Mouse (Mus musculus) embryonic facial prominence, embryonic 10.5 days (tissue): ENCODE measurements around the gene Gm20708. TPM values are rescaled to one million over a fixed set of nuclear protein-coding genes. Genes with fewer than 3 reads are reported as not detected.
A peak's percentile ranks its signal among the peaks of the same experiment; 100 is the strongest.

Experiments used
- DNase-seq: peaks from one replicate; pipeline ENCODE4 v3.0.0-alpha.2; 2017; ENCODE audit warnings: low spot score
- H3K27ac ChIP-seq: fragments of 300-500 bp; sonication (generic); replicated peaks from 2 replicates; pipeline ENCODE4 v1.5.1; 2016; ENCODE audit warnings: mild to moderate bottlenecking
- H3K27me3 ChIP-seq: fragments of 300-500 bp; sonication (generic); replicated peaks from 2 replicates; pipeline ENCODE4 v1.6.1; 2016; ENCODE audit warnings: low read depth, mild to moderate bottlenecking; ENCODE audit not compliant: poor library complexity, severe bottlenecking
- H3K36me3 ChIP-seq: fragments of 300-500 bp; sonication (generic); replicated peaks from 2 replicates; pipeline ENCODE4 v1.6.1; 2016; ENCODE audit warnings: mild to moderate bottlenecking, moderate library complexity
- H3K4me1 ChIP-seq: fragments of 300-500 bp; sonication (generic); 2 replicates; pipeline ENCODE4 v1.6.1; 2016
- H3K4me3 ChIP-seq: fragments of 300-500 bp; sonication (generic); 2 replicates; pipeline ENCODE4 v1.5.1; 2016; ENCODE audit warnings: mild to moderate bottlenecking, moderate library complexity
- H3K9me3 ChIP-seq: fragments of 300-500 bp; sonication (generic); 2 replicates; pipeline ENCODE4 v1.6.1; 2016; ENCODE audit warnings: mild to moderate bottlenecking
- WGBS: fragments of 180-500 bp; shearing (Covaris S2); methylation state at CpG from one replicate; pipeline ENCODE4 v1.1.7; 2016; 5-methylcytosine and 5-hydroxymethylcytosine counted together
- polyA plus RNA-seq: library from polyadenylated mRNA; unstranded; fragments of >200 nt; fragmentation: Nextera tagmentation; extraction: Ambion mirVana; gene quantifications from 2 replicates; pipeline ENCODE4 v1.2.1, GENCODE M21; 2016

The Gm20708 gene
- 0.28 and 0.41 TPM in 2 replicates for polyA plus RNA-seq

DNA sequence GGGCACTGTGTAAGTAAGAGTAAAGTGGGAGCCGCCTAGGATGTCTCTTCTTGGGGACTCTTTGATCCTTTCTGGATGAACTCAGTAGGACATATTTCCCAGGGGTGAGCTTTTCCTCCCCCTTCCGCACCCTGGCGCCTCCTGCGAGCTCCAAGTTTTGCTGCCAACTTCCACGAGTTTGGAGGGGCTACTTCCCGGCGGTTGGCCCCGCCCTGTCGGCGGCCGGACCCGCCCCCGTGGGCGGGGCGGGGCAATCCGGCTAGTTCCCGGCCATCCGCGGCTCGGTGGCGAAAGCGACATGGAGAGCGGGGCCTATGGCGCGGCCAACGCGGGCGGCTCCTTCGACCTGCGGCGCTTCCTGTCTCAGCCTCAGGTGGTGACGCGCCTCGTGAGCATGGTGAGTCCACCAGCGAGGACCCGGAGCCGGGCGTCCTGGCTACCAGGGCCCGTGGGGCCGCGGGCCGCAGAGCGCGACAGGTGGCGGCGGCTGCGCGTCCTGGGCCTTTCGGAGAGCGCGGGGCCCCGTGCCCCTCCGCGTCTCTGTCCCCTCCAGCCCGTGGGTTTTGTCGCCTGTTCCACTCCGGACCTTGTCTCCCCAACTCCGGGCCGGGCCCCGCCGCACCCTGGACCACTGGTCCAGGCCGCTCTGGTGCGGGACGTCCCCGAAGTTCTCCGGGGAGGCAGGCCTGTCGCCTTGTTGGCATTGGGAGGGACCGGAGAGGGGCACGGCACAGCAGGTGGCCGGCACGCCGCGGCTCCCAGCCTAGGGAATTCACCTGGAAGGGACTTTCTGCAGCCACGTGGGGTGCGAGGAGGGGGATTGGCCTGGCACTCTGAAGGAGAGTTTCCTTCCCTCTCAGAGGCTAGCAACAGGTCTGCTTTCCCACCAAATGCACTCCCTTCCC is at the start of gene Gm20708, which contains the start of gene Syngr2:
Gene Gm20708 (plus strand): TSS at position 262 of the 905 bp plus-strand sequence.
Gene Syngr2 (plus strand): TSS at position 262 of the 905 bp plus-strand sequence.
- DNase-seq, result peak; percentile 86
- Histone ChIP-seq H3K4me3 (peak within 1 kb of the TSS; percentile 86), H3K27me3 (no peaks in the 10 kb centered on the region; the same call in 1 of the 2 replicates), H3K36me3 (peaks cover 32% of the 10 kb centered on the region), H3K4me1 (peaks cover 28% of the 10 kb centered on the region), H3K27ac (peak within 1 kb of the TSS; percentile 78), H3K9me3 (no peaks in the 10 kb centered on the region)
- WGBS, result under 1% methylated on average over 75 of the region's 75 CpGs

DNA sequence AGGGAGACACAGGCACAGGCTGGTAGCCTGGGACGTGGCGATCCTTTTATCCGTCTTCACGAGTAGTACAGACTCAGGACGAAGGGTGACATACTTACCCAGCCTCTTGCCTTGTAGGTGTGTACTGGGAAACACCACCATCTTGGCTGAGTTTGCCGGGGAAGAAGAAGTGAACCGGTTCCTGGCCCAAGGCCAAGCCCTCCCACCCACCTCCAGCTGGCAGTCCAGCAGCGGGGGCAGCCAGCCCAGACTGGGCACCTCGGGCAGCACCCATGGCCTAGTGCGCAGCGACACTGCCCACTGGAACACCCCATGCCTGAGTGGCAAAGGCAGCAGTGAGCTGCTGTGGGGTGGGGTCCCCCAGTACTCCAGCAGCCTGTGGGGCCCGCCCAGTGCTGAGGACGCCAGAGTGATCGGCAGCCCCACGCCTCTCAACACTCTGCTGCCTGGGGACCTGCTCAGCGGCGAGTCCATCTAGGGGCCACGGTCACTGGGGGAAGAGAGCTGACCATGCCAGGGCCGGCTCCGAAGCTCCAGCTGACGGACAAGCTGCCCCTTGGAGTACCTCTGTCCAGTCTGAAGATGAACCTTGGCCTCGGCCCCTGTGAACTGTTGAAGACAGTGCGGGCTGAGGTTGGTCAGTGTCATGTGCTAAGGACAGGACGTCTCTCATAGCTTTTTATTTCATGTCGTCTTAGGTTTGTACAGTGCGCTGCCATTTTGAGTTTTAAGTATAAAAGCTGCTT is 48.9 kb upstream of the Gm20708 start:
- Histone ChIP-seq H3K36me3 (peaks cover 96% of the 10 kb centered on the region), H3K27ac (no peak overlapping the region), H3K27me3 (no peaks in the 10 kb centered on the region), H3K4me1 (no peaks in the 10 kb centered on the region), H3K9me3 (no peaks in the 10 kb centered on the region), H3K4me3 (no peak overlapping the region)
- DNase-seq, result no peak
- WGBS, result 94% methylated on average over 26 of the region's 26 CpGs

DNA sequence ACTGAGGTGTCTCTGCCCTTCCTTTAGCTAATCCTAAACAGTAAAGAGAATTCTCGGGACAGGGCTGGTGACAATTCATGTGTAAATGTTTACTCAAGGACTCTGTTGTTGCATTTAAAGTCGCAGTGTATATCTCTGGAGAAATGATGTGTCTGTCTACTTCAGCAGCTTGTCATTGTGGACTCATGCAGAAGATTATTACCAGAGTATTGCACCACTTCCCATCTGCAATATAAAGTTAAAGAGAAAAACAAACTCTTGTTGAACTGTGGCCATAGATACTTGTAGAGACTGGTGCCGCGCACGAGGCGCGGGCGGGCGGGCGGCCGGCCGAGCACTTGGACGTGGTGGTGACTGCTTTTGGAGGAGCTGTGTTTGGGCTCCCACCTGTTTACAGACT is 47.7 kb upstream of the Gm20708 start:
- peaks cover 96% of the 10 kb centered on the region for H3K36me3 ChIP-seq
- 93% methylated on average over 13 of the region's 13 CpGs for WGBS

DNA sequence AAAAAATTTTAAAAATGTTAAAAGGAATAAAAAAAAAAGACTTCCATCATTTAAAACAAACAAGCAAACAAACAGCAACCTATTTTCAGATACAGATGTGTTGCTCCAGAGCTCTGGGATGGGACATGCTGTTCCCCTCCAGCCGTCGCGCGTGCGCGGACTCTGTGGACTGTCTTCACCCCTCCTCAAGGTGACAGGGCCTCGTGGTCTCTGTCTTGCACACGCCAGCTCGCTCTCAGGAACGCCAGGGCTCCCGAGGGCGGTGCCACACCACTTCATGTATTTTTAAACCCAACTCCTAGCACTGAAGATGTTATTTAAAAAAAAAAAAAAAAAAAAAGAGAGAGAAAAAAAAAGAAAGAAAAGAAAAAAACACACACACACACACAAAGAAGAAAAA is 47.2 kb upstream of the Gm20708 start:
- Histone ChIP-seq H3K4me3 (no peak overlapping the region), H3K36me3 (peaks cover 95% of the 10 kb centered on the region), H3K27ac (no peak overlapping the region), H3K9me3 (no peaks in the 10 kb centered on the region), H3K27me3 (no peaks in the 10 kb centered on the region), H3K4me1 (no peaks in the 10 kb centered on the region)
- 93% methylated on average over 12 of the region's 12 CpGs for WGBS
- DNase-seq, result no peak

More for the DNA sequence above, 47.7 kb upstream of the Gm20708 start:
- no peaks in the 10 kb centered on the region for H3K27me3 ChIP-seq
- no peak overlapping the region for H3K27ac ChIP-seq
- no peaks in the 10 kb centered on the region for H3K9me3 ChIP-seq
- H3K4me3 ChIP-seq, result no peak overlapping the region
- no peak for DNase-seq
- H3K4me1 ChIP-seq, result no peaks in the 10 kb centered on the region

DNA sequence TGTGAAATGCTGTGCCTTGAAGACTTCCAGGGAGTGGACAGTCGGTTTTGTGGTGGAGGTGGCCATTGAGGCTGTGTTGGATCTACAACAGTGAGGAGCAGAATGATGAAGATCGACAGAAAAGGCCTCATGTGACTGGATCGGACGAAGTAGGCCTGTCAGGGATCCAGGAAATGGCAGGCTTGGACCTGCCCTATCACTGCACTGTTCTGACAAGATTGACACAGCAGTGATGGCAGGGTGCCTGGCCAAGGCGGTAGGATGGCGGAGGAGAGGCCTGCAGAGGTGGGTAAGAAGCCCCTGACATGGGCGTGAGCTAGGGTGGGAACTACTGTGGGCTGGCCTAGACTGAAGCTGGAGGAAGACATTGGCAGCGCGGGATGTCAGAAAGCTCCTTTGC is 45.1 kb upstream of the Gm20708 start:
- no peak overlapping the region for H3K4me3 ChIP-seq
- no peak for DNase-seq
- no peaks in the 10 kb centered on the region for H3K9me3 ChIP-seq
- H3K36me3 ChIP-seq, result peaks cover 85% of the 10 kb centered on the region
- WGBS, result 86% methylated on average over 9 of the region's 9 CpGs
- no peak overlapping the region for H3K27ac ChIP-seq
- peaks cover 9% of the 10 kb centered on the region; the same call in 1 of the 2 replicates for H3K4me1 ChIP-seq
- no peaks in the 10 kb centered on the region for H3K27me3 ChIP-seq

DNA sequence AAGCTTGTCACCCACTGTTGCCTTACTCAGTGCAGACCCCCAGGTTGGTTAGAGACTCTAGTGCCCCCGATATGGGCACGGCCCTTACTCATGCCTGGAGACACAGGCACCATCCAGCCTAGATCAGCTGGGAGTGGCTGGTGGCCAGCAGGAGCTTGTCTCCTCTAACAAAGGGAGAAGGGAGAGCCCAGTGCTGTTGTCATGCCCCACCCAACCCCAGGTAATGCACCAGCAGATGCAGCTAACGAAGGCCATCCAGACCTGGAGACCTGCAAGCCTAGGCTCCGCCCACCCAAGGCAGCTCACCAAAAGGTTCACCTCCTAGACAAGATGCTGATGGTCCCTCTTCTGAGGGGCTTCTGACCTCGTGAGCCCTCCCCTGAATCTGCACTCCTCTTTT is 44.1 kb upstream of the Gm20708 start:
- Histone ChIP-seq H3K4me1 (peaks cover 10% of the 10 kb centered on the region; the same call in 1 of the 2 replicates), H3K36me3 (peaks cover 74% of the 10 kb centered on the region), H3K27ac (no peak overlapping the region), H3K4me3 (no peak overlapping the region), H3K9me3 (no peaks in the 10 kb centered on the region), H3K27me3 (no peaks in the 10 kb centered on the region)
- 89% methylated on average over 5 of the region's 5 CpGs for WGBS
- DNase-seq, result no peak

DNA sequence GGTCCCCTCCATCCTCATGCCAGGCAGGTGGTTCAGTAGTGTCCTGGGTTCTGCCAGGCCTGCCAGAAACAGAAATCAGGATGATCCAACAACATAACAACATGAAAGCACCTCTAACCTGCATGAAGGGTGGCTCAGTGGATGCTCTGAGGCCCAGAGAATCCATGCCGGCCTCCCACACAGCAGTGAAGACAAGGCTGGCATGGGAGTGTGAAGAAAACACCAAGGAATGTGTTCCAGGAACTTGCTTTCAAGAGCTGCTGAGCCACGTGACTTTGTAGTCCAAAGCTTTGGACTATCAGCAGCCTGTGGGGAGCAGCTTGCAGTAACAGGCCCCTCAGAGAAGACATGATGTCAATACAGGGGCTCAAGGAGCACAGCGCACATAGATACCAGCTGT is 43.2 kb upstream of the Gm20708 start:
- H3K9me3 ChIP-seq, result no peaks in the 10 kb centered on the region
- no peak overlapping the region for H3K27ac ChIP-seq
- no peaks in the 10 kb centered on the region for H3K27me3 ChIP-seq
- no peak for DNase-seq
- 90% methylated on average over 3 of the region's 3 CpGs for WGBS
- peaks cover 10% of the 10 kb centered on the region; the same call in 1 of the 2 replicates for H3K4me1 ChIP-seq
- peaks cover 70% of the 10 kb centered on the region for H3K36me3 ChIP-seq
- H3K4me3 ChIP-seq, result no peak overlapping the region

DNA sequence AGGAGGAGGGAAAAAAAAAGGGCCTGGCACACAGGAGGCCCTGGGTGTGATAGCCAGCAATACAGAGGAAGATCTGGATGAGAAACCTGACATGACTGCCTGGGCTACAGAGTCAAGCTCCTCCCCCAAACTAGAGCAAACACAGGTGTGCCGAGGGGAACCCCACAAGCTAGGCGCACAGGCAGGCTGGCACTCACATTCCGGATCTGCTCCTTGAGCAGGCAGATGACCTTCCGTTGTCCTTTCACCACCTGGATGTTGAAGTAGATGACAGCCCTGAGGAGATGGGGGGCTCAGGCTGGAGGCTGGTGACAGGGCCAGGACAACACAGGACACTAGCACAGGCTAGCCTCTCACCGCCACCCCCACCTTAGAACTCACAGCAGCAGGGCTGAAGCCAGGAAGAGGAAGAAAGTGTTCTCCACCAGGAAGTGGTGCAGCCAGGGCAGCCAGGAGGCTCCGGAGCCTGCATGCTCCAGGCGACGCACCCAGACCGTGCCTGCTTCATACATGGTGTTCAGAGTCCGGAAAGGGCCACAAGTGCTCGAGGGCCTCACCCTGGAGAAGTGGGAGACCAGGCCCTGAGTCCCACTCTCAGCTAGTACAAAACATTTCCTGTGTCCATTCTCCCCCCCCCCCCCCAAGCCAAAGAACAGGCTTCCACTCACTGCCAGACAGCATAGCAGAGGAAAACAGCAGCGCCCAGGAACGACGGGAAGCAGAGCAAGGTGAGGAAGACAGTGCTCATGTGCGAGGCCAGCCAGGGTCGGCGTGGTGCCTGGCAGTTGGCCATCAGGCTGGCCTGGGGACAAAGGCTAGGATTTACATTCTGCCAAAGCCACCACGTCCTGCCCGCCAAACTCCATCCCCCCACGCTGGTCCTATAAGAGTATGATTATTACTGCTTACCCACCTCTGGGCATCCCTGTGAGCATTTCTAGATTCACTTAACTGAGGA is 40.5 kb upstream of the Gm20708 start:
- H3K27ac ChIP-seq, result no peak overlapping the region
- WGBS, result 86% methylated on average over 20 of the region's 20 CpGs
- peaks cover 16% of the 10 kb centered on the region; the same call in 1 of the 2 replicates for H3K4me1 ChIP-seq
- H3K36me3 ChIP-seq, result peaks cover 69% of the 10 kb centered on the region
- no peaks in the 10 kb centered on the region for H3K27me3 ChIP-seq
- H3K9me3 ChIP-seq, result no peaks in the 10 kb centered on the region
- DNase-seq, result no peak
- H3K4me3 ChIP-seq, result no peak overlapping the region

DNA sequence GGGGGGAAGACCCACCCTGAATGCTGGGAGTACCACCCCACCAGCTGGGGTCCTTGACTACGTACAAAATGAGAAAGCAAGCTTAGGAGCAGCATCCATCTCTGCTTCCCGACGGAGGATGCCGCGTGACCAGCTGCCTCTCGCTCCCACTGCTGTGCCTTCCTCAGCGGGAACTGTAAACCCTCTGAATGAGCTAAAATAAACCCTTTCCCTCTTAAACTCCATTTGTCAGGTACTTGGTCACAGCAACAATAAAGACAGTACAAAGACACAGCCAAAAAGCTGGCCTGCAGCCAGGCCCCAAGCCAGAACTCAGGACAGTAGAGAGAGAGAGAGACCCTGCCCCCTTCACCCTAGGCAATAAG is 39.8 kb upstream of the Gm20708 start:
- no peak for DNase-seq
- Histone ChIP-seq H3K4me3 (no peak overlapping the region), H3K9me3 (no peaks in the 10 kb centered on the region), H3K27me3 (no peaks in the 10 kb centered on the region), H3K27ac (no peak overlapping the region), H3K36me3 (peaks cover 69% of the 10 kb centered on the region), H3K4me1 (peaks cover 16% of the 10 kb centered on the region; the same call in 1 of the 2 replicates)
- 92% methylated on average over 7 of the region's 7 CpGs for WGBS

DNA sequence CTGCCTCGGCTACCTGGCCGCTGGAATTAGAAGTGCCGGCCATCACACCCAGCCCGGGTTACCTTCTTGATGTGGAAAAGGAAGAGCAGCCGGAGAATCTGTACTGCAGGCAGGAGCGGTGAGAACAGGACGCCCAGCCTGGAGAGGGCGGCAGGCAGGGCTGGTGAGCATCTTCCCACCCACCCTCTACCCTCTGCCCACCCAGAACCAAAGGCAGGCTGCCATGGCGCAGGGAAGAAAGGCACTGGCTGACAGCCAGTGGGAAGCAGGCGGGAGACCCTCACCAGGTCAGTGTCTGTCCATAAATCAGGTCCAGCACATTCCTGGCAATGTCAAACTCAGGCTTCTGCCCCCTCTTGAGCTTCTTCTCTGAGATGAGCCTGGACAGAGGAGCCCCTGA is 39.1 kb upstream of the Gm20708 start:
- Histone ChIP-seq H3K4me3 (no peak overlapping the region), H3K27me3 (no peaks in the 10 kb centered on the region), H3K4me1 (peaks cover 16% of the 10 kb centered on the region; the same call in 1 of the 2 replicates), H3K9me3 (no peaks in the 10 kb centered on the region), H3K36me3 (peaks cover 69% of the 10 kb centered on the region), H3K27ac (no peak overlapping the region; the same call in 1 of the 2 replicates)
- WGBS, result 89% methylated on average over 10 of the region's 10 CpGs
- DNase-seq, result no peak

DNA sequence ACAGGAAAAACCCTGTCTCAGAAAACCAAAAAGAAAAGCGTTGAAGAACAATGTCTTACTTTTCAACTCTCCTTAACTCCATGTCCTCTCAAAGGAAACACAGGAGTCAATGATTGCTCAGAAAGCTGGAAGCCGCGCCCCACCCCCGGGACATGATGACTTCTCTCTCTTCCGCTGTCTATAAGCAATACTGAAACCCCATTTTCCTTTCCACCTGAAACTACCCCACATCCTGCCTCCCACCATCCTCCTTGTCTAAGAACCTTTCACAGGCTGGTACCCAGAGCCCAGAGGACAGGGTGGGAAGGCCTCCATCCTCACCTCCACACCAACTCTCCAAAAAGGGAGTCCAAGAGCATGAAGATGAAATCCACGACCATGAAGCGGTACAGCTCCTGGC is 37.1 kb upstream of the Gm20708 start:
- H3K27ac ChIP-seq, result no peak overlapping the region
- DNase-seq, result no peak
- no peak overlapping the region for H3K4me3 ChIP-seq
- H3K36me3 ChIP-seq, result peaks cover 66% of the 10 kb centered on the region
- H3K4me1 ChIP-seq, result peaks cover 16% of the 10 kb centered on the region
- H3K9me3 ChIP-seq, result no peaks in the 10 kb centered on the region
- WGBS, result 95% methylated on average over 7 of the region's 7 CpGs
- no peaks in the 10 kb centered on the region for H3K27me3 ChIP-seq

DNA sequence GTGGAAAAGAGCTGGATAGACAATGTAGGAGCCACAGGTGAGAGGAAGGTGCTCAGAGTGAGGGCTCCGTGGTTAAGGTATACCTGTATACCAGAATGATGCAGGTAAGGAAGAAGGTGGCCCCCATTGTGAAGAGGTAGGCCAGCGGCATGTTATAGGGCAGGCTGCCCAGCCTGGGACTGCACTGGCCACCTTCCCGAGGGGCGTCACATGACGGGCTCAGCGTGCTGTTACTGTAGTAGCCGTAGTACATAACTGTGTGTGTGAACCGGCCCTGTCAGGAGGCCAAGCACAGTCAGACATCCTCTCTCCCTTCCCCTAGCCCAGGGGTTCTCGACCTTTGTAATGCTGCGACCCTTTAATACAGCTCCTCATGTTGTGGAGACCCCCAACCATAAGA is 34.5 kb upstream of the Gm20708 start:
- no peak for DNase-seq
- peaks cover 2% of the 10 kb centered on the region; the same call in 1 of the 2 replicates for H3K27me3 ChIP-seq
- no peak overlapping the region for H3K27ac ChIP-seq
- WGBS, result 93% methylated on average over 10 of the region's 10 CpGs
- no peak overlapping the region for H3K4me3 ChIP-seq
- H3K9me3 ChIP-seq, result no peaks in the 10 kb centered on the region
- H3K36me3 ChIP-seq, result peaks cover 61% of the 10 kb centered on the region
- H3K4me1 ChIP-seq, result peaks cover 31% of the 10 kb centered on the region
